Mouse (Mus musculus) brain, embryonic 14.5 days (tissue): Measurements from ENCODE around the gene Dnajc19. TPM values are rescaled to one million over a fixed set of nuclear protein-coding genes. Genes with fewer than 3 reads are reported as not detected.
"Not testable (repeated sequence)": the region's sequence is repeated elsewhere in the genome, so short reads cannot be mapped to it uniquely, and the experiment has no call there.

Experiments used
- DNase-seq: peaks from one replicate; pipeline ENCODE4 v3.0.0-alpha.2; 2011; ENCODE audit warnings: low read depth
- CTCF ChIP-seq: fragments of 200-500 bp; IDR thresholded peaks from 2 replicates; pipeline ENCODE4 v1.5.1; 2012; ENCODE audit warnings: inconsistent platforms, mild to moderate bottlenecking, moderate library complexity, borderline replicate concordance; ENCODE audit not compliant: insufficient read depth, insufficient read length; ENCODE audit errors: extremely low read depth
- POLR2A ChIP-seq: fragments of 200-500 bp; IDR thresholded peaks from 2 replicates; pipeline ENCODE4 v1.6.1; 2012; ENCODE audit warnings: mild to moderate bottlenecking, inconsistent platforms, borderline replicate concordance; ENCODE audit not compliant: poor library complexity, insufficient read depth, insufficient read length, severe bottlenecking; ENCODE audit errors: extremely low read depth
- polyA plus RNA-seq: library from polyadenylated mRNA; depleted of rRNA; stranded (reverse); fragments of >200 nt; gene quantifications from 2 replicates; pipeline ENCODE4 v1.2.3, GENCODE M21; 2012

The Dnajc19 gene
- polyA plus RNA-seq, 1 experiment, result 67.8 TPM

DNA sequence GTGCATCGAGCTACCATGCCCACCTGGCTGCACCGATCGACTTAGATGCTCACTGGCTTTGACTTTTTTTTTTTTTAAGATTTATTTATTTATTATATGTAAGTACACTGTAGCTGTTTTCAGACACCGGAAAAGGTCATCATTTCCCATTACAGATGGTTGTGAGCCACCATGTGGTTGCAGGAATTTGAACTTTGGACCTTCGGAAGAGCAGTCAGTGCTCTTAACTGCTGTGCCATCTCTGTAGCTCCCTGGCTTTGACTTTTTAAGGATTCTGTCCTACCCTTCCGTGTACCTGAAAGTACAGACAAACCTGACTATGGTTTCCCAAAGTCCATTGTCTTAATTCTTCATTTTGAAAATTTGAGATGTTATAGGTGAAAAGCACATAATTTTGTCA lies 8.4 kb downstream of the Dnajc19 start:
- TF ChIP-seq POLR2A (no peak), CTCF (no peak)
- no peak for DNase-seq

DNA sequence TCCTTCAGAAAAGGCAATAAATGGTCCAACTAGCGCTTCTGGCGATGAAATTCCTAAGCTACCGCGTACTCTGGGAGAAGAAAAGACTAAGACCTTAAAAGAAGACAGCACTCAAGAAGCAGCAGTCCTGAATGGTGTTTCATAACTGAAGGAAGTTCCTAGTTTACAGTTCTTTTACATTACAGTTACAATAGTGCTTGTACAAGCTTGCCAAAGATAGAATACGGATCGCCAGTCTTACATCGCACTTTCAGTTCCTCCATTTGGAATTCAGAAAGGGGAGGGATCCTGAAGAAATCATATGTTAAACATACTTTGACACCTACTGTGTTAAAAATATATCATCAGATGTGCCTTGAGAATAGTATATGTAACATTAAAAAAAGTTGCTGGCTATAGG lies 12.2 kb downstream of the Dnajc19 start:
- not testable (repeated sequence) for DNase-seq

GRCm38 (mm10) chr3:34062352-34062751 lies 18.8 kb downstream of the Dnajc19 start:
- DNase-seq, result no peak
- no peak for TF ChIP-seq POLR2A
- TF ChIP-seq CTCF, result no peak

DNA sequence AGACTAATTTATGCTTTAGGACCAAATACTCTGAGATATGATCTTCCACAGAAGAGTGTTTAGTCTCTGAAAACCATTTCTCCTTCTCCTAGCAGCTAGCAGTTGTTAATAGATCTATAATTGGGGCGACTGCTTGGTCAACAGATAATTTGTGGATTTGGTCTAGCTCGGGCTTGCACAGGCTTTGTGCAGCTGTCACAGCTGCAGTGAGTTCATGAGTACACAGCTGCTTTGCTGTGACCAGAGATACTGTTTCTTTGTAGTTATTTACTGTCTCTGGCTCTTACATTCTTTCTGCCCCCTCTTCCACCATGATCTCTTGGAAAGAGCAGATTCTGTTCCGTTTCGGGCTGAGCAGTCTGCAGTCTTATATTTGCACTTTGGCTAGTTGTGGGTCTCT lies 39.1 kb downstream of the Dnajc19 start:
- DNase-seq, result no peak
- TF ChIP-seq POLR2A, result no peak
- TF ChIP-seq CTCF, result no peak

DNA sequence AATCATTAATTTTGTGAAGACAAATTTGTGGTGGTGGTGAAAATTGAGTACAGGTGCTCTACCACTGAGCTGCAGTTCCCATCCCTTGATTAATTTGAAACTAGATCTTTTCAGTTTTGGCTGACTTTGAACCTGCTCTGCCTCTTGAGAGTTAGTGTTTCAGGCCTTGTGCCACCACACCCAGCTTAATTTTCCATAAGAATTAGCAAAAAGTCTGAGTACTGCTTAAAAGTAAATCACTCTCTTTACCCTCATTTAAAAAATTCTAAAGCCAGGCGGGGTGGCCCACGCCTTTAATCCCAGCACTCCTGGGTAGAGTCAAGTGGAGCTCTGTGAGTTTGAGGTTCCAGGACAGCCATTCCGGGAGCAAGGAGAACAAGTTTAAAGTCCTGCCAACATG lies 45.4 kb downstream of the Dnajc19 start:
- TF ChIP-seq CTCF (no peak), POLR2A (no peak)
- DNase-seq, result no peak

GRCm38 (mm10) chr3:34034803-34035202 lies 46.3 kb downstream of the Dnajc19 start:
- TF ChIP-seq POLR2A, result no peak
- no peak for TF ChIP-seq CTCF
- DNase-seq, result no peak

DNA sequence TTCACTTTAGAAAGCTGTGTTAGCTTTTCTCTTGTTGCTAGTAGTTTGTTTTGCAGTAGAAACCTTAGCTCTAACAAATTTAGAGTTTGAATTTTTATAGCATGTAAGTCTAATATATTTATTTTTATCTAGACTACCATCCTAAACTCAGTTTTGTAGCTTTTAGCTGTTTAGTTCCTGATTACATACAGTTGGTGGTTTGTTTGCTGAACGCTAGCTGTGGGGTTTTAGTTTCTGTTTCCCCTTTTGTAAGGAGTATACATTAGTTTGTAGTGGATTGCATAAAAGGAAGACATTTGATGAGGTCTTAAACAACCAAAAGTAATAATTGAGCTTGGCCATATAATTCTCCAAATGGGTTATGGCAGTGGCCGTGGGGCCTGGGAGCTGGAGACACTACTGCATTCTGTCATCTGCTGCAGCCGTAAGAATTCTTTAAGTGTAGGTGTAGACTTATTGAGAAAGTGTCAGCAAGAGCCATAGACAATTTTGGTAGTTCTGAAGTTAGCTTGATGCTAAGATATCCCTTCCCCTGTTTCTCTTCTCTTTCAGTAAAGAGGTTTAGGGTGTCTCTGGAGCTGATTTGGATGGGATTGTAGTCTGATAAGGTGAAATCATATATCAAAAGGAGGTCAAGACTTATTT lies 47.3 kb downstream of the Dnajc19 start:
- DNase-seq, result no peak
- TF ChIP-seq CTCF (no peak), POLR2A (no peak)

- no peak for DNase-seq
- TF ChIP-seq CTCF (no peak), POLR2A (no peak)
These were observed 50.5 kb downstream of the Dnajc19 start for GRCm38 (mm10) chr3:34030601-34031000.

- no peak for DNase-seq
- TF ChIP-seq CTCF, result no peak
- TF ChIP-seq POLR2A, result no peak
These were observed 52.2 kb downstream of the Dnajc19 start for GRCm38 (mm10) chr3:34028935-34029334.

DNA sequence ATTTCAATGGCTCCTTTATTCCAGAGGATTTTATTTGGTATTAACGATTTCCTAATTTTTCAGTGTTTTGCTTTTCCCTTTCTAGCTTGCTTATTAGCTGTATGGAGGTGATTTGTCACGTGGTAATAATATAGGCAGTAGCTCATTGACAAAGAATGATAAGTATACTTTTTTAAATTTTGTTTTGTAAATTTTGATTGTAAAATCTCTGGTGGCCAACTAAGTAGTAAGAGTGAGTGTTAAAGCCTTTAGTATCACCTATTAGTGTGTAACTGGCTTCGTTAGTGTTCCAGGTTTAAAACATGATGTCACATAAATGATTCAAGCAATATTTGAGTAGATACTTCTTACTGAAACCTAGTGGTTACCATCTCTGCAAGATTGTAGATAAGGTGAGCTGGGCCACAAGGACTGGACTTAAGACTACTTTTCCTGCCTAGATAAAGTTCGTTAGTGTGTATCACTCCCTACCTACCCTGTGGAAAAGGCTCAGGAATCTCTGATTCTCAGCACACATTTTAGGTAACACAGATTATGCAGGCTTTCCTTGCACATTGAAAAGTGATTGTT lies 59.8 kb downstream of the Dnajc19 start:
- DNase-seq, result no peak
- TF ChIP-seq CTCF (no peak), POLR2A (no peak)

DNA sequence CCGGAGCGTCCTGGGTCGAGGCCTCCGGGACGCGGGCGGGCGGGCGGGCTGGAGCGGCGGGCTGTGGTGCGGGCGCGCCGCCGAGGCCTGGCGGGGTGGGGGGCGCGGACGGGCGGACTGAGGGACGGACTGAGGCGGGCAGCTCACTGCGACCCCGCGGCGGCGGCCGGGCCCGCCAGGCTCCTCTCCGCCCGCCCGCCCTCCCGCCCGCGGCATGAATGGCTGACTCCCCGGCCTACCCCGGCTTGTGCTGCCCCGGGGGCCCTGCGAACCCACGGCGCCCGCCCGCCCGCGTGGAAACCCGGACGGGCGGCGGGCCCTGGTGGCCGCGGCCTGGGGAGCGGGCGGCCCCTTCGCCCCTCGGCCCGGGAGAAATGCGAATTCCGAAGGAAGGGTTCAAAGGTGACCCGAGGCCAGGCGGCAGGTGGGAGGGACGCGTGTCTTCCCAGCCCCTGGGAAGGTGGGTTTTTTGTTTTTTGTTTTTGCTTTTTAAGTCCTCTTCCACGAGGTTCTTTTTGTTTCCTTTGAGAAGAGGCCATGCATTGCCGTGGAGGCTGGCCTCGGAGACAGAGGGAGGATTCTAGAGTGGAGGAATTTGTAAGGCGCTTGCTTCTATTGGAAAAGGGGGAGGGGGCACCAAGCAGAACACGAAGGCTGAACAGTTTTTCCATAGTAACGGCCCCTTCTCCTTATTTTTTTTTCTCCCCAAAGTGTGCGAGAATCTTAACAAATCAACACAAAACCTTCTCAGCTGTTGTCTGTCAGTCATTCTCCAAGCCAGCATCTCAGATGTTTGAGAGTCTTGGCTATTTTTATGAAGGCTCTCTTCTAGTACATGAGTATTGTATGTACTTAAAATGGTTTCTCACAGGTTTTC lies 60.5 kb downstream of the Dnajc19 start:
- no peak for TF ChIP-seq CTCF
- no peak for TF ChIP-seq POLR2A
- peak; percentile 64 for DNase-seq
